Mouse (Mus musculus): ENCODE measurements around the gene Zfp507. TPM values are rescaled to one million over a fixed set of nuclear protein-coding genes. Genes with fewer than 3 reads are reported as not detected.

Zfp507 gene
- polyA plus RNA-seq, 1 experiment = 7.0 TPM

- no peaks in the 10 kb centered on the region for H3K79me2 ChIP-seq (ENCODE audit: control insufficient read depth, insufficient read depth)
Observed at GRCm38 (mm10) chr7:35836415-35836814, 33.6 kb upstream of the Zfp507 start.

GRCm38 (mm10) chr7:35830119-35830518, 27.3 kb upstream of the Zfp507 start:
- Histone ChIP-seq H3K36me3 (ENCODE audit: control insufficient read depth, insufficient read depth) (no peaks in the 10 kb centered on the region), H3ac (ENCODE audit: control insufficient read depth, insufficient read length) (no peak overlapping the region), H3K27me3 (ENCODE audit: control insufficient read depth, insufficient read depth, insufficient read length) (peaks cover 9% of the 10 kb centered on the region), H3K4me3 (no peak overlapping the region), H3K4me2 (ENCODE audit: low read depth) (no peak overlapping the region), H3K79me2 (ENCODE audit: control insufficient read depth, insufficient read depth) (no peaks in the 10 kb centered on the region)
- TF ChIP-seq TCF12 (IDR thresholded peaks at IDR 0.05; ENCODE audit: insufficient read depth, poor library complexity, severe bottlenecking) (no peak), MYOD1 (IDR thresholded peaks at IDR 0.05; ENCODE audit: control insufficient read depth in 1 of 3, insufficient read length in 2 of 3, low read depth in 2 of 3) (no peak), SRF (IDR thresholded peaks at IDR 0.05; ENCODE audit: control insufficient read depth, insufficient read length, low read depth) (no peak)

More at GRCm38 (mm10) chr7:35836415-35836814, 33.6 kb upstream of the Zfp507 start:
- Histone ChIP-seq H3ac (ENCODE audit: control insufficient read depth, insufficient read length) (no peak overlapping the region), H3K4me3 (no peak overlapping the region), H3K27me3 (ENCODE audit: control insufficient read depth, insufficient read depth, insufficient read length) (peaks cover 26% of the 10 kb centered on the region), H3K36me3 (ENCODE audit: control insufficient read depth, insufficient read depth) (no peaks in the 10 kb centered on the region), H3K4me2 (ENCODE audit: low read depth) (no peak overlapping the region)
- TF ChIP-seq TCF3 (IDR thresholded peaks at IDR 0.05; ENCODE audit: insufficient read length, low read depth) = no peak
- TF ChIP-seq E2F4 (IDR thresholded peaks at IDR 0.05; ENCODE audit: insufficient read depth) = no peak
- TF ChIP-seq MYOD1 (IDR thresholded peaks at IDR 0.05; ENCODE audit: control insufficient read depth in 1 of 3, insufficient read length in 2 of 3, low read depth in 2 of 3) = no peak
- no peak for TF ChIP-seq POLR2AphosphoS2 (IDR thresholded peaks at IDR 0.05; ENCODE audit: insufficient read length, low read depth)
- TF ChIP-seq SRF (IDR thresholded peaks at IDR 0.05; ENCODE audit: control insufficient read depth, insufficient read length, low read depth) = no peak
- TF ChIP-seq USF1 (IDR thresholded peaks at IDR 0.05; ENCODE audit: low read depth) = no peak
- TF ChIP-seq POLR2A (IDR thresholded peaks at IDR 0.05; ENCODE audit: insufficient read length, low read depth) = no peak
- TF ChIP-seq CEBPB (IDR thresholded peaks at IDR 0.05; ENCODE audit: insufficient read depth, poor library complexity, severe bottlenecking) = no peak

- no peak for TF ChIP-seq CEBPB (IDR thresholded peaks at IDR 0.05; ENCODE audit: insufficient read depth, poor library complexity, severe bottlenecking)
- no peak for TF ChIP-seq POLR2AphosphoS2 (IDR thresholded peaks at IDR 0.05; ENCODE audit: insufficient read length, low read depth)
- TF ChIP-seq MYOD1 (IDR thresholded peaks at IDR 0.05; ENCODE audit: control insufficient read depth in 1 of 3, insufficient read length in 2 of 3, low read depth in 2 of 3) = no peak
- no peak for TF ChIP-seq TCF12 (IDR thresholded peaks at IDR 0.05; ENCODE audit: insufficient read depth, poor library complexity, severe bottlenecking)
- TF ChIP-seq USF1 (IDR thresholded peaks at IDR 0.05; ENCODE audit: low read depth) = no peak
- no peak for TF ChIP-seq TCF3 (IDR thresholded peaks at IDR 0.05; ENCODE audit: insufficient read length, low read depth)
- no peak for TF ChIP-seq SRF (IDR thresholded peaks at IDR 0.05; ENCODE audit: control insufficient read depth, insufficient read length, low read depth)
- TF ChIP-seq E2F4 (IDR thresholded peaks at IDR 0.05; ENCODE audit: insufficient read depth) = no peak
- TF ChIP-seq MAX (IDR thresholded peaks at IDR 0.05; ENCODE audit: low read depth) = no peak
- no peak for TF ChIP-seq REST (IDR thresholded peaks at IDR 0.05; ENCODE audit: insufficient read depth, insufficient read length)
- Histone ChIP-seq H3K4me3 (no peak overlapping the region), H3ac (ENCODE audit: control insufficient read depth, insufficient read length) (no peak overlapping the region), H3K27me3 (ENCODE audit: control insufficient read depth, insufficient read depth, insufficient read length) (peaks cover 5% of the 10 kb centered on the region), H3K79me2 (ENCODE audit: control insufficient read depth, insufficient read depth) (no peaks in the 10 kb centered on the region), H3K36me3 (ENCODE audit: control insufficient read depth, insufficient read depth) (no peaks in the 10 kb centered on the region), H3K4me2 (ENCODE audit: low read depth) (peak overlapping the region; percentile 31)
Observed at GRCm38 (mm10) chr7:35823906-35824305, 21.1 kb upstream of the Zfp507 start.

GRCm38 (mm10) chr7:35822320-35822719, 19.5 kb upstream of the Zfp507 start:
- Histone ChIP-seq H3K4me2 (ENCODE audit: low read depth) (no peak overlapping the region), H3K4me3 (no peak overlapping the region), H3K36me3 (ENCODE audit: control insufficient read depth, insufficient read depth) (no peaks in the 10 kb centered on the region), H3K27me3 (ENCODE audit: control insufficient read depth, insufficient read depth, insufficient read length) (peaks cover 3% of the 10 kb centered on the region), H3K79me2 (ENCODE audit: control insufficient read depth, insufficient read depth) (no peaks in the 10 kb centered on the region), H3ac (ENCODE audit: control insufficient read depth, insufficient read length) (no peak overlapping the region)
- TF ChIP-seq E2F4 (IDR thresholded peaks at IDR 0.05; ENCODE audit: insufficient read depth) = no peak
- TF ChIP-seq TCF12 (IDR thresholded peaks at IDR 0.05; ENCODE audit: insufficient read depth, poor library complexity, severe bottlenecking) = no peak
- TF ChIP-seq MAX (IDR thresholded peaks at IDR 0.05; ENCODE audit: low read depth) = no peak

DNA sequence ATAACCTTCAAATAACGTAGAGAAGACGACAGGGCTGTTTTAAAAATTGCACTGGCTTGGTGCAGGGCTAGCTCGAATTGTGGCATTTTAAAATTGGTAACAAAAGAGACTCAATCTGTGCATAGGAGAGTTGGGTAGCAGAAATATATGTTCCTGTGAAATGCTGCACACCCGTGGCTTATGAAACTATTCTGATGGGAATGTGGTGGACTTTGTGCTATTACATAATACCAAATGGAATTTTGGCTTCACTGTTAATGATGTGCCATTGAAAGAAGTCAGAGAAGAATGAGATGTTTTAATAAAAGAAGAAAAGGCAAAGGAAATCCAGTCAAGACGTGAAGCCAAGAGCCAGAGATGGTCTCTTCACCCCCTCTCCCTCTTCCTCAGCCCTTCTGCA, 18.6 kb upstream of the Zfp507 start:
- H3K79me2 ChIP-seq (ENCODE audit: control insufficient read depth, insufficient read depth) = no peaks in the 10 kb centered on the region
- no peak overlapping the region for H3ac ChIP-seq (ENCODE audit: control insufficient read depth, insufficient read length)
- H3K4me2 ChIP-seq (ENCODE audit: low read depth) = no peak overlapping the region
- no peak for TF ChIP-seq SRF (IDR thresholded peaks at IDR 0.05; ENCODE audit: control insufficient read depth, insufficient read length, low read depth)
- no peak for TF ChIP-seq TCF12 (IDR thresholded peaks at IDR 0.05; ENCODE audit: insufficient read depth, poor library complexity, severe bottlenecking)
- TF ChIP-seq E2F4 (IDR thresholded peaks at IDR 0.05; ENCODE audit: insufficient read depth) = no peak
- TF ChIP-seq MYOG (IDR thresholded peaks at IDR 0.05; ENCODE audit: control insufficient read depth in 1 of 3, insufficient read depth in 1 of 3, insufficient read length in 2 of 3, low read depth in 2 of 3) = no peak
- no peak for TF ChIP-seq CEBPB (IDR thresholded peaks at IDR 0.05; ENCODE audit: insufficient read depth, poor library complexity, severe bottlenecking)
- TF ChIP-seq TCF3 (IDR thresholded peaks at IDR 0.05; ENCODE audit: insufficient read length, low read depth) = no peak
- TF ChIP-seq MYOD1 (IDR thresholded peaks at IDR 0.05; ENCODE audit: control insufficient read depth in 1 of 3, insufficient read length in 2 of 3, low read depth in 2 of 3) = no peak
- no peak for TF ChIP-seq USF1 (IDR thresholded peaks at IDR 0.05; ENCODE audit: low read depth)
- no peak for TF ChIP-seq REST (IDR thresholded peaks at IDR 0.05; ENCODE audit: insufficient read depth, insufficient read length)
- no peak for TF ChIP-seq MAX (IDR thresholded peaks at IDR 0.05; ENCODE audit: low read depth)
- H3K36me3 ChIP-seq (ENCODE audit: control insufficient read depth, insufficient read depth) = no peaks in the 10 kb centered on the region
- H3K27me3 ChIP-seq (ENCODE audit: control insufficient read depth, insufficient read depth, insufficient read length) = no peaks in the 10 kb centered on the region
- no peak overlapping the region for H3K4me3 ChIP-seq

Measured in myocyte (in vitro differentiated cells).